ENCODE assay signal across 24 mouse cellular contexts in the genomic region with DNA sequence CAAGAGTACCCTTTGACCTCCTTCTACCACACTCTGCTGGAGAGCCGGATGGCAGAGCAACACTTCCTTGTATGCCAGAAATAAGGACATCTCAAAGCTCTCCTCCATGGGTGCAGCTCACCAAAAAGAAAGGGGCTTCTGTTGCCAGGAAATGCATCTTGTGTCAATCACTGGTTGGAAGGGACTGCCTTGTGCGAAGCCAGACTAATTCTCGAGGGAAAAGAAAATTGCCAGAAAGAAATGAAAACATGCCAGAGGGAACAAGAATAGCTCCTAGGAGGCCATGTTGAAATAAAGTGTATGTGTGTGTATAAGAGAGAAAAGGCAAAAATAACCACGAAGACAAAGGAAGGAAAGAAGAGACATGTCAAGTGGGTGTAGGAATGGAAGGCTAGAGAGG.
DNase-seq lines count a peak whose midpoint lies in the region; ATAC-seq lines count a peak whose summit lies in the region.
"Had no signal": no experiment of that assay in that cellular context is flagged by ENCODE, and none has a peak within 500 bp of the region (broad histone marks: within the 10 kb centered on the region; RNA-seq: fewer than 3 reads in every experiment).

No protein-coding gene starts in this region.

- no peak overlapping the region for H3K4me3 ChIP-seq in embryonic facial prominence, embryonic 15.5 days (replicated peaks)
- no peak overlapping the region for H3K4me3 ChIP-seq in embryonic facial prominence, embryonic 10.5 days
- H3K4me3 ChIP-seq: erythroblast, embryonic 14.5 days; gastrocnemius, adult 2 months; heart, embryonic 15.5 days; hindbrain, embryonic 12.5 days had no signal

- peak overlapping the region; percentile 70; the same call in 1 of the 2 replicates for H3K27ac ChIP-seq in embryonic facial prominence, embryonic 15.5 days (replicated peaks)
- H3K27ac ChIP-seq in embryonic facial prominence, embryonic 10.5 days (replicated peaks): no peak overlapping the region
- H3K27ac ChIP-seq: gastrocnemius, adult 2 months; heart, embryonic 15.5 days; hindbrain, embryonic 12.5 days; kidney, postnatal 0 days had no signal

- 31% methylated on average over 4 of the region's 4 CpGs for WGBS in embryonic facial prominence, embryonic 15.5 days
- 48% methylated on average over 4 of the region's 4 CpGs for WGBS in embryonic facial prominence, embryonic 10.5 days

- intact Hi-C loops in heart, postnatal 36 days (cut with DNase I): no loop called here

- no peaks in the 10 kb centered on the region for H3K27me3 ChIP-seq in embryonic facial prominence, embryonic 15.5 days
- no peaks in the 10 kb centered on the region for H3K27me3 ChIP-seq in embryonic facial prominence, embryonic 10.5 days (replicated peaks; ENCODE audit: low read depth, poor library complexity, severe bottlenecking)
- H3K27me3 ChIP-seq: CH12.LX; heart, embryonic 15.5 days; hindbrain, embryonic 12.5 days had no signal

- peaks cover 54% of the 10 kb centered on the region for H3K4me1 ChIP-seq in embryonic facial prominence, embryonic 15.5 days
- H3K4me1 ChIP-seq in embryonic facial prominence, embryonic 10.5 days: peaks cover 22% of the 10 kb centered on the region

- H3K9me3 ChIP-seq in embryonic facial prominence, embryonic 15.5 days (replicated peaks): no peaks in the 10 kb centered on the region
- no peaks in the 10 kb centered on the region for H3K9me3 ChIP-seq in embryonic facial prominence, embryonic 10.5 days
- H3K9me3 ChIP-seq: heart, embryonic 15.5 days; hindbrain, embryonic 12.5 days had no signal

- no peak overlapping the region for H3K4me2 ChIP-seq in embryonic facial prominence, embryonic 15.5 days (replicated peaks)
- H3K4me2 ChIP-seq: heart, embryonic 15.5 days; hindbrain, embryonic 12.5 days had no signal

- no peaks in the 10 kb centered on the region for H3K36me3 ChIP-seq in embryonic facial prominence, embryonic 15.5 days
- H3K36me3 ChIP-seq in embryonic facial prominence, embryonic 10.5 days (replicated peaks): no peaks in the 10 kb centered on the region
- H3K36me3 ChIP-seq: heart, embryonic 15.5 days; hindbrain, embryonic 12.5 days had no signal

- H3K9ac ChIP-seq in embryonic facial prominence, embryonic 15.5 days: no peak overlapping the region
- H3K9ac ChIP-seq: heart, embryonic 15.5 days; hindbrain, embryonic 12.5 days had no signal

- no peak for ATAC-seq in embryonic facial prominence, embryonic 15.5 days (ENCODE audit: insufficient number of reproducible peaks, low FRiP score, low TSS enrichment, low read depth)
- ATAC-seq: forebrain, embryonic 16.5 days; hindbrain, embryonic 16.5 days; inflammation-experienced regulatory T-cells, adult 6 months; intestine, postnatal 0 days had no signal

- DNase-seq in embryonic facial prominence, embryonic 10.5 days (ENCODE audit: low spot score): no peak
- peak; percentile 20 for DNase-seq in heart, adult 8-10 months (ENCODE audit: low spot score)
- no peak for DNase-seq in heart, postnatal 36 days
- DNase-seq in adipocyte (ENCODE audit: low spot score): peak; percentile 66
- peak; percentile 17 for DNase-seq in skeletal muscle tissue, adult 2 months (ENCODE audit: low read depth, low spot score)
- no peak for DNase-seq in frontal cortex, adult 2 months (ENCODE audit: extremely low spot score in 1 of 2, low spot score in 1 of 2)
- DNase-seq: adrenal gland, postnatal 36 days; cerebellum, adult 11-12 months; cerebellum, adult 9-11 months; cerebellum, postnatal 36 days; gastrocnemius, adult 2 months; gastrocnemius, postnatal 25 days; heart, postnatal 4 days; kidney, adult 9 months had no signal

Comparison
In these comparisons a context has a peak if more than half of its experiments do, and no peak if none do; other contexts are left out.
1. DNase-seq: peak in heart, adult 8-10 months (single experiment), adipocyte (single experiment) and skeletal muscle tissue, adult 2 months (single experiment); none in embryonic facial prominence, embryonic 10.5 days (single experiment), heart, postnatal 36 days (0 of 2) and frontal cortex, adult 2 months (0 of 2).